Mouse (Mus musculus) midbrain, embryonic 14.5 days (tissue): ENCODE measurements at regions not wholly inside any gene's neighbourhood (a gene's known extent, or its start where the extent isn't known, plus 50 kb on each side); places are given as distances from the start of the nearest gene placed in this dataset.

Source experiments
- ATAC-seq: fragments of 200-750 bp; cut with Nextera tagmentation; 2 replicates; pipeline ENCODE4 v1.8.0; 2017; ENCODE audit warnings: moderate number of reproducible peaks, moderate library complexity; ENCODE audit not compliant: low FRiP score, low TSS enrichment
- DNase-seq: peaks from one replicate; pipeline ENCODE4 v3.0.0-alpha.2; 2015
- H3K27ac ChIP-seq: fragments of 300-500 bp; sonication (generic); replicated peaks from 2 replicates; pipeline ENCODE4 v1.5.1; 2014; ENCODE audit warnings: mild to moderate bottlenecking, low read depth, low read length, moderate library complexity
- H3K27me3 ChIP-seq: fragments of 300-500 bp; sonication (generic); 2 replicates; pipeline ENCODE4 v1.6.1; 2014; ENCODE audit warnings: low read length, control low read depth, mixed read lengths; ENCODE audit not compliant: control insufficient read depth, insufficient read depth
- H3K36me3 ChIP-seq: fragments of 300-500 bp; sonication (generic); 2 replicates; pipeline ENCODE4 v1.6.1; 2014; ENCODE audit warnings: low read length, control low read depth; ENCODE audit not compliant: control insufficient read depth, insufficient read depth
- H3K4me1 ChIP-seq: fragments of 300-500 bp; sonication (generic); 2 replicates; pipeline ENCODE4 v1.6.1; 2014; ENCODE audit warnings: mild to moderate bottlenecking, antibody characterized with exemption, low read length, control low read depth; ENCODE audit not compliant: control insufficient read depth, insufficient read depth
- H3K4me2 ChIP-seq: fragments of 300-500 bp; sonication (generic); 2 replicates; pipeline ENCODE4 v1.6.1; 2014; ENCODE audit warnings: mild to moderate bottlenecking, low read length, moderate library complexity
- H3K4me3 ChIP-seq: fragments of 300-500 bp; sonication (generic); replicated peaks from 2 replicates; pipeline ENCODE4 v1.5.1; 2014; ENCODE audit warnings: low read depth, low read length
- H3K9ac ChIP-seq: fragments of 300-500 bp; sonication (generic); replicated peaks from 2 replicates; pipeline ENCODE4 v1.6.1; 2014; ENCODE audit warnings: mild to moderate bottlenecking, low read length, moderate library complexity
- H3K9me3 ChIP-seq: fragments of 300-500 bp; sonication (generic); 2 replicates; pipeline ENCODE4 v1.6.1; 2016; ENCODE audit warnings: low read length, control low read depth, mixed read lengths; ENCODE audit not compliant: control insufficient read depth
- WGBS: fragments of 180-500 bp; shearing (Covaris S2); extraction: QIAGEN DNeasy Blood & Tissue Kit; methylation state at CpG from one replicate; pipeline ENCODE4 v1.1.7; 2014; 5-methylcytosine and 5-hydroxymethylcytosine counted together

- Histone ChIP-seq H3K36me3 (no peaks in the 10 kb centered on the region), H3K4me3 (no peak overlapping the region), H3K27ac (no peak overlapping the region), H3K9ac (no peak overlapping the region), H3K9me3 (no peaks in the 10 kb centered on the region), H3K4me2 (no peak overlapping the region), H3K4me1 (no peaks in the 10 kb centered on the region), H3K27me3 (no peaks in the 10 kb centered on the region)
- DNase-seq, result no peak
- 94% methylated on average over 2 of the region's 2 CpGs for WGBS
- ATAC-seq, result peak; percentile 48; the same call in 1 of the 2 replicates
These were observed 212.2 kb downstream of the Cdh7 start for GRCm38 (mm10) chr1:110194481-110194880.

DNA sequence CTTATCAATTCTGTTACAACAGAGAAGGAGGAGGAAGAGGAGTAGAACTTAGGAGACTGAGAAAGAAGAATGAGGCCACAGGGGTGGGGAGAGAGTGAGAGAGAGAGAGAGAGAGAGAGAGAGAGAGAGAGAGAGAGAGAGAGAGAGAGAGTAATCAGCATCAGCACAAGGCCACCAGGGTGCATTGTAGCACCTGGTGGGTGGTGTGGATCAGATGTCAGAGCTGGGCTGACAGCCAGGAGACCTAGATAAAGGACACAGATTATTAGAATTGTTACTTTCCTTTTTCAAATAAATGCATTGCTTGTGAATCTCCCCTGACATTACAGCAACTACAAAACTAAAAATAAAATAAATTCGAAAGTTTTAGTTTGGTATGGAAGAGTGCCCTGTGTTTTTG lies 233.7 kb downstream of the Cdh7 start:
- DNase-seq, result no peak
- no peak for ATAC-seq
- H3K27ac ChIP-seq, result no peak overlapping the region
- no peaks in the 10 kb centered on the region for H3K27me3 ChIP-seq
- H3K9ac ChIP-seq, result no peak overlapping the region
- no peaks in the 10 kb centered on the region for H3K36me3 ChIP-seq
- H3K4me1 ChIP-seq, result no peaks in the 10 kb centered on the region
- no peak overlapping the region for H3K4me2 ChIP-seq
- WGBS, result 70% methylated on average over 1 of the region's 1 CpGs
- no peaks in the 10 kb centered on the region for H3K9me3 ChIP-seq
- H3K4me3 ChIP-seq, result no peak overlapping the region

DNA sequence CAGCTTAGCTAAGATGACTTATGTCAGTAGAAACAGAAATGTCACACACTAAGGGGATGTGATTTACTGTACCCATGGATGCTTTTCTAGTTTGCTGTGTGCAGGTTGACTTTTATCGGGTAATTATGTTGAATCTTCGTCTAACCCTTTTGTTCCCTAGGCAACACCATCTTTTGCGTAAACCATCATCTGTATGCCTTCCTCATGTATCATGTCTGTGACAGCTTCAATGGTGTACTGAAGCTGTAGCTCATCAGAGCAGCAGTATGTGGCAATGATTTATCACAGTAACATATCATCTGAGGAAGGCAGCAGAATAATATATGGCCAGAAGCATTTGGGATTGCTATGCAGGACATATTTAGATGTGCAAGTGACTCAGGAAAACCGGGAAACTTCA lies 264.0 kb downstream of the Cdh7 start:
- no peaks in the 10 kb centered on the region for H3K9me3 ChIP-seq
- no peaks in the 10 kb centered on the region for H3K36me3 ChIP-seq
- 83% methylated on average over 4 of the region's 4 CpGs for WGBS
- no peak for DNase-seq
- H3K9ac ChIP-seq, result no peak overlapping the region
- H3K4me1 ChIP-seq, result no peaks in the 10 kb centered on the region
- no peak for ATAC-seq
- no peaks in the 10 kb centered on the region for H3K27me3 ChIP-seq
- H3K27ac ChIP-seq, result no peak overlapping the region
- H3K4me3 ChIP-seq, result no peak overlapping the region
- no peak overlapping the region for H3K4me2 ChIP-seq
